In the genomic region with DNA sequence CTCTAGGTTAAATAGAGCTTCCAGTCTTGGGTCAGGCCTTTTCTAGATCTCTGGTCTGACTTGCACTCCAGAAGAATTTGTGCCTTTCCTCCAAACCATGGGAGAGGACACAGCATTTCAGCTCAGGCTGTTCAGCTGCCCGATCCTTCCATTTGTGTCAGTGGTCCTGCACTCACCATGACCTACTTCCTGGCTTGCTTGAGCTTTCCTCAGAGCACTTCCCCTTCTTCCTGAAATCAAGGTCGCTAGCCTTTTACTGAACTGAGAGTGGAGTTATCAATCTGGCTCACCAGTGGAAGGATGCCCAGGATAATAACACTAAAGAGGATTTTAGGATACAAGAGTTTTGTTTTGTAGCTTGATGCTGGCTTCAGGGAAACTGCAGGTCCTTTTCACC, we compare ENCODE assay signal across 8 mouse cellular contexts.
A peak's percentile ranks its signal among the peaks of the same experiment; 100 is the strongest.
DNase-seq lines count a peak whose midpoint lies in the region; ATAC-seq and TF ChIP-seq lines count a peak whose summit lies in the region.
"Not testable (repeated sequence)": the region's sequence is repeated elsewhere in the genome, so short reads cannot be mapped to it uniquely, and the experiment has no call there.

No protein-coding gene starts in this region.

- DNase-seq in forebrain, embryonic 10.5 days (ENCODE audit: extremely low spot score, low spot score); midbrain, postnatal 0 days (ENCODE audit: low spot score): not testable (repeated sequence)

- H3K4me1 ChIP-seq in bone marrow, adult 2 months (ENCODE audit: control insufficient read depth, insufficient read depth, low read length); forebrain, embryonic 10.5 days; heart, embryonic 13.5 days; limb, embryonic 12.5 days (replicated peaks); lung, embryonic 15.5 days; midbrain, postnatal 0 days (ENCODE audit: insufficient read depth, low read length); stomach, embryonic 16.5 days (ENCODE audit: control insufficient read depth, insufficient read depth, low read length): not testable (repeated sequence)

- H3K27ac ChIP-seq in bone marrow, adult 2 months (ENCODE audit: control insufficient read depth, insufficient read depth, low read depth, low read length, poor library complexity), result peak overlapping the region; percentile 55; the same call in 1 of the 2 replicates
- H3K27ac ChIP-seq in forebrain, embryonic 10.5 days, result peak overlapping the region; percentile 89
- H3K27ac ChIP-seq in heart, embryonic 13.5 days (replicated peaks), result peak overlapping the region; percentile 90
- peak overlapping the region; percentile 82; the same call in 1 of the 2 replicates for H3K27ac ChIP-seq in limb, embryonic 12.5 days
- peak overlapping the region; percentile 94 for H3K27ac ChIP-seq in lung, embryonic 15.5 days
- not testable (repeated sequence) for H3K27ac ChIP-seq in midbrain, postnatal 0 days (ENCODE audit: low read depth, low read length)
- H3K27ac ChIP-seq in stomach, embryonic 16.5 days (ENCODE audit: low read length), result peak overlapping the region; percentile 89

- not testable (repeated sequence) for H3K9me3 ChIP-seq in forebrain, embryonic 10.5 days; heart, embryonic 13.5 days; limb, embryonic 12.5 days; lung, embryonic 15.5 days; midbrain, postnatal 0 days (ENCODE audit: low read length); stomach, embryonic 16.5 days (replicated peaks; ENCODE audit: control insufficient read depth, low read length)

- not testable (repeated sequence) for H3K4me3 ChIP-seq in bone marrow, adult 2 months (replicated peaks; ENCODE audit: control insufficient read depth, low read depth, low read length)
- peak overlapping the region; percentile 61 for H3K4me3 ChIP-seq in forebrain, embryonic 10.5 days
- H3K4me3 ChIP-seq in heart, embryonic 13.5 days, result peak overlapping the region; percentile 68
- peak overlapping the region; percentile 55 for H3K4me3 ChIP-seq in limb, embryonic 12.5 days (replicated peaks)
- peak overlapping the region; percentile 59 for H3K4me3 ChIP-seq in lung, embryonic 15.5 days
- peak overlapping the region; percentile 50 for H3K4me3 ChIP-seq in midbrain, postnatal 0 days (ENCODE audit: low read depth, low read length)
- H3K4me3 ChIP-seq in stomach, embryonic 16.5 days (replicated peaks; ENCODE audit: low read length), result peak overlapping the region; percentile 61

- H3K27me3 ChIP-seq in forebrain, embryonic 10.5 days (ENCODE audit: poor library complexity, severe bottlenecking); heart, embryonic 13.5 days (replicated peaks); limb, embryonic 12.5 days; lung, embryonic 15.5 days; midbrain, postnatal 0 days (ENCODE audit: insufficient read depth, low read length); stomach, embryonic 16.5 days (ENCODE audit: control insufficient read depth, insufficient read depth, low read length): not testable (repeated sequence)

- ATAC-seq in heart, embryonic 13.5 days (ENCODE audit: extremely low read depth, insufficient number of reproducible peaks, low FRiP score, low TSS enrichment); limb, embryonic 12.5 days (ENCODE audit: insufficient number of reproducible peaks, insufficient read depth, low FRiP score, low TSS enrichment, low read depth); lung, embryonic 15.5 days (ENCODE audit: borderline replicate concordance, extremely low read depth, low FRiP score, low TSS enrichment); midbrain, postnatal 0 days (ENCODE audit: low FRiP score); stomach, embryonic 16.5 days (ENCODE audit: insufficient read depth, low FRiP score): not testable (repeated sequence)
- peak; percentile 8 for ATAC-seq in inflammation-experienced regulatory T-cells, adult 6 months

- TF ChIP-seq POLR2A in bone marrow, adult 2 months (IDR thresholded peaks at IDR 0.05; ENCODE audit: borderline replicate concordance, control insufficient read depth, low read depth, low read length), result not testable (repeated sequence)

- not testable (repeated sequence) for TF ChIP-seq CTCF in bone marrow, adult 2 months (IDR thresholded peaks at IDR 0.05; ENCODE audit: control insufficient read depth, insufficient read depth, low read length); midbrain, postnatal 0 days (IDR thresholded peaks at IDR 0.05)

- WGBS in bone marrow, adult 2 months, result 6% methylated on average over 2 of the region's 2 CpGs
- 22% methylated on average over 2 of the region's 2 CpGs for WGBS in forebrain, embryonic 10.5 days
- 22% methylated on average over 2 of the region's 2 CpGs for WGBS in heart, embryonic 13.5 days
- 25% methylated on average over 2 of the region's 2 CpGs for WGBS in limb, embryonic 12.5 days
- 17% methylated on average over 2 of the region's 2 CpGs for WGBS in lung, embryonic 15.5 days
- WGBS in midbrain, postnatal 0 days, result 19% methylated on average over 2 of the region's 2 CpGs
- WGBS in stomach, embryonic 16.5 days, result 13% methylated on average over 2 of the region's 2 CpGs

- not testable (repeated sequence) for H3K36me3 ChIP-seq in forebrain, embryonic 10.5 days (replicated peaks); heart, embryonic 13.5 days; limb, embryonic 12.5 days; lung, embryonic 15.5 days; midbrain, postnatal 0 days (ENCODE audit: insufficient read depth, low read length); stomach, embryonic 16.5 days (ENCODE audit: control insufficient read depth, insufficient read depth, low read length)

- peak overlapping the region; percentile 74 for H3K4me2 ChIP-seq in heart, embryonic 13.5 days
- peak overlapping the region; percentile 63 for H3K4me2 ChIP-seq in limb, embryonic 12.5 days
- H3K4me2 ChIP-seq in lung, embryonic 15.5 days, result peak overlapping the region; percentile 64
- peak overlapping the region; percentile 49 for H3K4me2 ChIP-seq in midbrain, postnatal 0 days (ENCODE audit: low read depth, low read length, poor library complexity, severe bottlenecking)
- H3K4me2 ChIP-seq in stomach, embryonic 16.5 days (ENCODE audit: low read depth, low read length), result peak overlapping the region; percentile 54

- peak overlapping the region; percentile 82 for H3K9ac ChIP-seq in heart, embryonic 13.5 days
- H3K9ac ChIP-seq in limb, embryonic 12.5 days (replicated peaks), result not testable (repeated sequence)
- peak overlapping the region; percentile 62 for H3K9ac ChIP-seq in lung, embryonic 15.5 days
- peak overlapping the region; percentile 44; the same call in 1 of the 2 replicates for H3K9ac ChIP-seq in midbrain, postnatal 0 days (replicated peaks; ENCODE audit: low read length, poor library complexity, severe bottlenecking)
- peak overlapping the region; percentile 72 for H3K9ac ChIP-seq in stomach, embryonic 16.5 days (ENCODE audit: low read length)
